Mouse (Mus musculus): ENCODE measurements at regions not wholly inside any gene's neighbourhood (a gene's known extent, or its start where the extent isn't known, plus 50 kb on each side); places are given as distances from the start of the nearest gene placed in this dataset.

- no peak for TF ChIP-seq CTCF (IDR thresholded peaks at IDR 0.05; ENCODE audit: low read depth, low read length)
- TF ChIP-seq POLR2A (IDR thresholded peaks at IDR 0.05; ENCODE audit: borderline replicate concordance, low read depth, low read length): no peak
- H3K27ac ChIP-seq (ENCODE audit: insufficient read depth, low read depth, low read length): no peak overlapping the region
- no peak overlapping the region for H3K4me3 ChIP-seq (ENCODE audit: insufficient read depth, low read length)
- H3K4me1 ChIP-seq (ENCODE audit: control insufficient read depth, insufficient read depth, low read length): peaks cover 5% of the 10 kb centered on the region
Measured at GRCm38 (mm10) chr17:83955058-83955697, 107.4 kb upstream of the Haao start.

- Histone ChIP-seq H3K4me1 (ENCODE audit: control insufficient read depth, insufficient read depth, low read length) (peaks cover 5% of the 10 kb centered on the region), H3K4me3 (ENCODE audit: insufficient read depth, low read length) (no peak overlapping the region), H3K27ac (ENCODE audit: insufficient read depth, low read depth, low read length) (no peak overlapping the region)
- no peak for TF ChIP-seq CTCF (IDR thresholded peaks at IDR 0.05; ENCODE audit: low read depth, low read length)
- no peak for TF ChIP-seq POLR2A (IDR thresholded peaks at IDR 0.05; ENCODE audit: borderline replicate concordance, low read depth, low read length)
Measured at GRCm38 (mm10) chr17:83954291-83955057, 106.7 kb upstream of the Haao start.

GRCm38 (mm10) chr17:83953656-83954055 is 105.9 kb upstream of the Haao start:
- Histone ChIP-seq H3K4me1 (ENCODE audit: control insufficient read depth, insufficient read depth, low read length) (peaks cover 5% of the 10 kb centered on the region), H3K4me3 (ENCODE audit: insufficient read depth, low read length) (no peak overlapping the region), H3K27ac (ENCODE audit: insufficient read depth, low read depth, low read length) (no peak overlapping the region)
- TF ChIP-seq POLR2A (IDR thresholded peaks at IDR 0.05; ENCODE audit: borderline replicate concordance, low read depth, low read length): no peak
- TF ChIP-seq CTCF (IDR thresholded peaks at IDR 0.05; ENCODE audit: low read depth, low read length): no peak

GRCm38 (mm10) chr17:83946718-83947117 is 99.0 kb upstream of the Haao start:
- Histone ChIP-seq H3K4me1 (ENCODE audit: control insufficient read depth, insufficient read depth, low read length) (peaks cover 6% of the 10 kb centered on the region), H3K27ac (ENCODE audit: insufficient read depth, low read depth, low read length) (no peak overlapping the region), H3K4me3 (ENCODE audit: insufficient read depth, low read length) (no peak overlapping the region)
- TF ChIP-seq CTCF (IDR thresholded peaks at IDR 0.05; ENCODE audit: low read depth, low read length) (no peak), POLR2A (IDR thresholded peaks at IDR 0.05; ENCODE audit: borderline replicate concordance, low read depth, low read length) (no peak)

GRCm38 (mm10) chr17:83939344-83939743 is 91.6 kb upstream of the Haao start:
- no peak for TF ChIP-seq CTCF (IDR thresholded peaks at IDR 0.05; ENCODE audit: low read depth, low read length)
- no peak for TF ChIP-seq POLR2A (IDR thresholded peaks at IDR 0.05; ENCODE audit: borderline replicate concordance, low read depth, low read length)
- Histone ChIP-seq H3K4me1 (ENCODE audit: control insufficient read depth, insufficient read depth, low read length) (peaks cover 15% of the 10 kb centered on the region), H3K4me3 (ENCODE audit: insufficient read depth, low read length) (no peak overlapping the region), H3K27ac (ENCODE audit: insufficient read depth, low read depth, low read length) (no peak overlapping the region)

GRCm38 (mm10) chr17:83938671-83939244 is 91.0 kb upstream of the Haao start:
- Histone ChIP-seq H3K4me3 (ENCODE audit: insufficient read depth, low read length) (no peak overlapping the region), H3K4me1 (ENCODE audit: control insufficient read depth, insufficient read depth, low read length) (peaks cover 15% of the 10 kb centered on the region), H3K27ac (ENCODE audit: insufficient read depth, low read depth, low read length) (no peak overlapping the region)
- TF ChIP-seq CTCF (IDR thresholded peaks at IDR 0.05; ENCODE audit: low read depth, low read length) (no peak), POLR2A (IDR thresholded peaks at IDR 0.05; ENCODE audit: borderline replicate concordance, low read depth, low read length) (no peak)

GRCm38 (mm10) chr17:83937576-83937975 is 89.8 kb upstream of the Haao start:
- TF ChIP-seq POLR2A (IDR thresholded peaks at IDR 0.05; ENCODE audit: borderline replicate concordance, low read depth, low read length): no peak
- TF ChIP-seq CTCF (IDR thresholded peaks at IDR 0.05; ENCODE audit: low read depth, low read length): no peak
- Histone ChIP-seq H3K27ac (ENCODE audit: insufficient read depth, low read depth, low read length) (no peak overlapping the region), H3K4me1 (ENCODE audit: control insufficient read depth, insufficient read depth, low read length) (peaks cover 9% of the 10 kb centered on the region), H3K4me3 (ENCODE audit: insufficient read depth, low read length) (no peak overlapping the region)

GRCm38 (mm10) chr17:83936677-83937076 is 88.9 kb upstream of the Haao start:
- no peak for TF ChIP-seq CTCF (IDR thresholded peaks at IDR 0.05; ENCODE audit: low read depth, low read length)
- Histone ChIP-seq H3K4me1 (ENCODE audit: control insufficient read depth, insufficient read depth, low read length) (peaks cover 9% of the 10 kb centered on the region), H3K27ac (ENCODE audit: insufficient read depth, low read depth, low read length) (no peak overlapping the region), H3K4me3 (ENCODE audit: insufficient read depth, low read length) (no peak overlapping the region)

GRCm38 (mm10) chr17:83935969-83936368 is 88.2 kb upstream of the Haao start:
- no peak for TF ChIP-seq POLR2A (IDR thresholded peaks at IDR 0.05; ENCODE audit: borderline replicate concordance, low read depth, low read length)
- TF ChIP-seq CTCF (IDR thresholded peaks at IDR 0.05; ENCODE audit: low read depth, low read length): no peak
- Histone ChIP-seq H3K27ac (ENCODE audit: insufficient read depth, low read depth, low read length) (no peak overlapping the region), H3K4me1 (ENCODE audit: control insufficient read depth, insufficient read depth, low read length) (peaks cover 9% of the 10 kb centered on the region), H3K4me3 (ENCODE audit: insufficient read depth, low read length) (no peak overlapping the region)

- peaks cover 9% of the 10 kb centered on the region for H3K4me1 ChIP-seq (ENCODE audit: control insufficient read depth, insufficient read depth, low read length)
- H3K27ac ChIP-seq (ENCODE audit: insufficient read depth, low read depth, low read length): no peak overlapping the region
- TF ChIP-seq POLR2A (IDR thresholded peaks at IDR 0.05; ENCODE audit: borderline replicate concordance, low read depth, low read length): no peak
- no peak for TF ChIP-seq CTCF (IDR thresholded peaks at IDR 0.05; ENCODE audit: low read depth, low read length)
- H3K4me3 ChIP-seq (ENCODE audit: insufficient read depth, low read length): no peak overlapping the region
Measured at GRCm38 (mm10) chr17:83935232-83935631, 87.5 kb upstream of the Haao start.
